Mouse (Mus musculus) layer of hippocampus, adult 2 months (tissue): ENCODE results near the gene Caprin1. TPM values are rescaled to one million over a fixed set of nuclear protein-coding genes. Genes with fewer than 3 reads are reported as not detected.

Source experiments
- DNase-seq, 2 experiments: peaks; one replicate each; pipeline ENCODE4 v3.0.0; 2022; ENCODE audit warnings: low spot score in 2 of 2
- H3K27ac ChIP-seq: fragments of 200-600 bp; 2 replicates; pipeline ENCODE4 v1.8.1; 2022
- H3K4me3 ChIP-seq: fragments of 200-600 bp; 2 replicates; pipeline ENCODE4 v1.8.1; 2022; ENCODE audit warnings: mild to moderate bottlenecking
- CTCF ChIP-seq: fragments of 200-600 bp; conservative IDR thresholded peaks from 2 replicates; pipeline ENCODE4 v1.8.1; 2022; ENCODE audit warnings: antibody characterized with exemption, mild to moderate bottlenecking, moderate library complexity
- total RNA-seq, 2 experiments: library from RNA; stranded (reverse); gene quantifications; 2 replicates each; pipeline ENCODE4 v1.2.3; 2021

Caprin1 gene
- total RNA-seq, 2 experiments from 2014 or later, result 317 to 343 TPM

GRCm38 (mm10) chr2:103822560-103822959 lies 25.1 kb upstream of the Caprin1 start:
- Histone ChIP-seq H3K27ac (no peak overlapping the region), H3K4me3 (no peak overlapping the region)
- TF ChIP-seq CTCF, result no peak
- no peak for DNase-seq

DNA sequence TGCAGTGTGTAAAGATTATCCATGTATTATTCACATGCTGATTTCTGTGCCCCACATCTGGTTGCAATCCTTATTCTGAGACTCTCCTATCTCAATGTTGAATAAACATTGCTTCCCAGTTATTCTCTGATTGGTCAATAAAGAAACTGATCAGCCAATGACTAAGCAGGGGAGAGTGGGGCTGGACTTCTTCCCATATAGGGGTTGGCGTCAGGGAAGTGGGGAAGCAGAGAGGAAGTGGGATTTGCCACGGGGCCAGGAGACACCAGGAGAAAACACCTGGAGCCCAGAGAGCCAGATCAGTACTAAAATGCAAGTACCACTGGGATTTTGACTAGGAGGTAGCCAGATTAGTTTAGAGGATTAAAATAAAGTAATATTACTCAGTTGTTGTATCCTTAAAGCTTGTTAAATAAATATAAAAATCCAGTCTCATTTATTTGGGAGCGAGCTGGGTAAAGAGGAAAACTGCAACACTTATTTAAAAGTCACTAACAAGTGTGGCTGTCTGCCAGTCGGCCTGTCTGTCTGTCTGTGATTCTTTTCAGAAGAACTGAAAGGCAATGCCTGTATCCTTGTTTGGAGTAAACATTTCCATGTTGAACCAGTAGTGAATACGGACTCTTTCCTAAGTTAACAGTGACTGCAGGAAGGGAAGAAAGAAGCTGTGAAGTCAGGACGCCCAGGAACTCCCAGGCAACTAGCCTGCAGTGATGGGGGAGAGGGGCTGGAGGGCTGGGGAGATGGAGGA lies 19.9 kb upstream of the Caprin1 start:
- H3K4me3 ChIP-seq, result no peak overlapping the region
- H3K27ac ChIP-seq, result no peak overlapping the region
- no peak for TF ChIP-seq CTCF
- no peak for DNase-seq

DNA sequence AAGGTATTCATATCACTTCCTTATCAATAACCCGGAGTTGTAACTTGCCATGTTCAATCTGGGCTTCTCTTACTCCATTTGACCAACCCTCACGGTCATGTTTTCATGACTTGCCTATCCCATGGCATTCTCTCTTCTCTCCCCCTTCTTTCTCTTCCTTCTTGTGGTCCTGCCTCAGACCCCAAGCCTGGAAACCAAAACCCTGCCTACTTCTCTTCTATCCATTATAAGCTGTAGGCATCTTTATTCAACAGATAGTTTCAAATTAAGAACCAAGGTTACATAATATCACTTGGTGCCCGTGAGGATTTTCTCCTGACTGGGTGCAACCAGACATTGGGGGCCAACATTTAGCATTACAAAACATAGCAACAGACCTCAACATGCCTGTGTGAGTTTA lies 18.5 kb upstream of the Caprin1 start:
- no peak for TF ChIP-seq CTCF
- H3K4me3 ChIP-seq, result no peak overlapping the region
- no peak overlapping the region for H3K27ac ChIP-seq
- no peak for DNase-seq

DNA sequence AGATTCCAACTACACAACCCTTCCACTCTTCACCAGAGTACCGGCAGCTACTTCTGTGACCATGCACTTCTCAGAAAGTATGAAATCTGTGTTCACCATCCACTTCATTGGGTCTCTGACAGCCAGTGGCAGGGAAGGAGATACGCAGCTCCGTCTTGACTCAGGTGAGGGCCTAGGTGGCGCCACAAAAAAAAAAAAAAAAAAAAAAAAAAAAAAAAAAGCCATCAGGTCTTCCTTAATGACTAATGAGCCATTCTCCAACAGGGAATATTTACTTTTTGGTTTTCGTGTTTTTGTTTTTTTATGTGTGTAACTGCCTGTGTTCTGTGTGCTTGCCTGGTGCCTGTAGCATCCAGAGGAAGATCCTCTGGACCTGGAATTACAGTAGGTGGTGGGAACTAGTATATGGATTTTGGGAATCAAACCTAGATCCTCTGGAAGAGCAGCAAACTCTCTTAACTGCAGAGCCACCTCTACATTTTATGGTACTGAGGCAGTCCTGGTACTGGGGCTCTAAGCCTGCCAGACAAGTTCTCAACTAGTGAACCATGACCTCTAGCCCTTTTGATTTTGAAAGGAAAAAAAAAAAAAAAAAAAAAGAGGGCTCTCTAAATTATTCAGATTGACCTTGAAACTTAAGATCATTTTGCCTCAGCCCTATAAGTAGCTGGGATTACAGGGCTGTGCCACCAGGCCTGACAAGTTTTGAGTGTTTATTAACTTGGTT lies 14.2 kb upstream of the Caprin1 start:
- TF ChIP-seq CTCF, result no peak
- no peak for DNase-seq
- H3K27ac ChIP-seq, result no peak overlapping the region
- no peak overlapping the region for H3K4me3 ChIP-seq

- Histone ChIP-seq H3K27ac (no peak overlapping the region), H3K4me3 (no peak overlapping the region)
- TF ChIP-seq CTCF, result no peak
- no peak for DNase-seq
Observed at GRCm38 (mm10) chr2:103810412-103810811, 13.0 kb upstream of the Caprin1 start.

GRCm38 (mm10) chr2:103808466-103808865 lies 11.0 kb upstream of the Caprin1 start:
- TF ChIP-seq CTCF, result no peak
- no peak overlapping the region for H3K27ac ChIP-seq
- no peak for DNase-seq
- no peak overlapping the region for H3K4me3 ChIP-seq

DNA sequence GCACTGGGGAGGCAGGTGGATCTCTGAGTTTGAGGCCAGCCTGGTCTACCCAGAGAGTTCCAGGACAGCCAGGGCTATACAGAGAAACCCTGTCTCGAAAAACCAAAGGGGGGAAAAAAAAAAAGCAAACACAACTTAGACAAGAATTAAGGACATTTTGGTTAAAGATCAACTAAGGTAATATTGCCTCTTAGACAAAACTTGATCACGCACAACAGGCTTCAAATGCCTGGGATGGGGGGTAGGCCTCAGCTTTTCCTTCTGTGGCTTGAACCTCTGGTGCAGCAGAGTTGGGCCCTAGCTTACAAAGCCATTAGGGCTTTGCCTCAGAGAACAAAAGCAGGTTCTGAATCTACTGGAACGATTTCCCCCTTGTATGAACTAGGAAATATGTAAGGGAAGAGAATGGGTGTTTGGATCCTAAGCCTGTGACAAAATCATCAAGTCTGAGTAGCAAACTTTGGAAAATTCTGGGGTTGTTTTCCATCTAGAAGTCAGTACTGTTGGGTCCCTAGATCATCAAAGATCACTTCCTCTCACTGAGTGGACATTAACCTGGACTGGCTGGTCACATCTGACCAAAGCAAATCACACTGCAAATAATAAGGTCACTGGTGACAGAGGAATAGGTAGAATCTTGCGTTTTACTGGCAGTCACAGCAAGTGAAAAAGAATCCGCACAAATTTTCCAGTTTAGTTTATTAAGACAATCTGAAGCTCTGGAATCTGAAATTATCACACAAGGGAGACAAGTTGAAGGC lies 6.5 kb upstream of the Caprin1 start:
- Histone ChIP-seq H3K4me3 (no peak overlapping the region), H3K27ac (no peak overlapping the region)
- TF ChIP-seq CTCF, result no peak
- DNase-seq, result no peak

DNA sequence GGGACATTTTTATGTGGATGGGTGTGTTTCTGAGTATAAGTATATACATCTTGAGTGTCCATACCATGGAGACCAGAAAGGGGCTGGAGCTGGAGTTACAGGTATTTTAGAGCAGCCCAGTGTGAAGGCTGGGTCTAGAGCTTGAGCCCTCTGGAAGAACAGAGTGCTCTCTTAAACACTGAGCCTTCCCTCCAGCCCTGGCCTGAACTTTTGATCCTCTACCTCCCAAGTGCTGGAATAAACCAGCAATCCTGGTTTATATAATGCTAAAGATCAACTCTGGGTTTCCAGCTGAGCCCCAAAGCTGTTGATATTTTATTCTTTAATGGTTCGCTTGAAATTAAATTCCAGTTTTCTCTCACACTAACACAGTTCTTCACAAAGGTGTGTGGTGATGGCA lies 5.0 kb upstream of the Caprin1 start:
- Histone ChIP-seq H3K4me3 (no peak overlapping the region), H3K27ac (no peak overlapping the region)
- no peak for DNase-seq
- no peak for TF ChIP-seq CTCF

- TF ChIP-seq CTCF, result peak; percentile 39
- DNase-seq, result peak; percentile 65 to 74
- Histone ChIP-seq H3K27ac (peak overlapping the region; percentile 100), H3K4me3 (peak overlapping the region; percentile 96)
Observed at GRCm38 (mm10) chr2:103796861-103797466, 485 bp downstream of the Caprin1 start.

GRCm38 (mm10) chr2:103796211-103796860 lies 1.1 kb downstream of the Caprin1 start:
- peak overlapping the region; percentile 96 for H3K4me3 ChIP-seq
- peak; percentile 13 to 47 for DNase-seq
- no peak for TF ChIP-seq CTCF
- H3K27ac ChIP-seq, result peak overlapping the region; percentile 100

GRCm38 (mm10) chr2:103795843-103796210 lies 1.6 kb downstream of the Caprin1 start:
- peak; percentile 51 to 64 for DNase-seq
- TF ChIP-seq CTCF, result no peak
- Histone ChIP-seq H3K27ac (peak overlapping the region; percentile 100), H3K4me3 (peak overlapping the region; percentile 96)

- DNase-seq, result no peak
- Histone ChIP-seq H3K27ac (no peak overlapping the region), H3K4me3 (no peak overlapping the region)
- TF ChIP-seq CTCF, result no peak
Observed at GRCm38 (mm10) chr2:103792009-103792408, 5.4 kb downstream of the Caprin1 start.

GRCm38 (mm10) chr2:103785735-103786134 lies 11.7 kb downstream of the Caprin1 start:
- TF ChIP-seq CTCF, result no peak
- no peak overlapping the region for H3K4me3 ChIP-seq
- DNase-seq, result no peak
- no peak overlapping the region for H3K27ac ChIP-seq
